Comparison of ENCODE assay signal across 7 mouse cellular contexts in genomic region chrX:140520146-140521102, GRCm38 (mm10).
DNase-seq lines count a peak whose midpoint lies in the region; ATAC-seq and TF ChIP-seq lines count a peak whose summit lies in the region.

No protein-coding gene starts in this region.

- TF ChIP-seq CTCF in kidney, adult 2 months (conservative IDR thresholded peaks at IDR 0.05; ENCODE audit: insufficient read depth, insufficient read length, low read depth, low read length): no peak
- TF ChIP-seq CTCF in spleen, adult 2 months (IDR thresholded peaks at IDR 0.05; ENCODE audit: extremely low read depth, insufficient read depth, insufficient read length, insufficient replicate concordance): no peak

- no peak overlapping the region for H3K4me3 ChIP-seq in embryonic facial prominence, embryonic 12.5 days
- H3K4me3 ChIP-seq in kidney, adult 2 months (ENCODE audit: insufficient read depth, low read depth, low read length): peak overlapping the region; percentile 8; the same call in 1 of the 2 replicates
- H3K4me3 ChIP-seq in limb, embryonic 14.5 days (replicated peaks; ENCODE audit: low read length): peak overlapping the region; percentile 11; the same call in 1 of the 2 replicates
- peak overlapping the region; percentile 21 for H3K4me3 ChIP-seq in midbrain, embryonic 16.5 days (ENCODE audit: low read depth, low read length)
- H3K4me3 ChIP-seq in spleen, adult 2 months (ENCODE audit: extremely low read depth, insufficient read depth, insufficient read length): peak overlapping the region; percentile 40

- no peaks in the 10 kb centered on the region for H3K4me1 ChIP-seq in embryonic facial prominence, embryonic 12.5 days
- peaks cover 16% of the 10 kb centered on the region; the same call in 1 of the 2 replicates for H3K4me1 ChIP-seq in kidney, adult 2 months (ENCODE audit: control insufficient read depth, insufficient read depth, low read length)
- H3K4me1 ChIP-seq in limb, embryonic 14.5 days (ENCODE audit: control insufficient read depth, insufficient read depth, low read length): no peaks in the 10 kb centered on the region
- H3K4me1 ChIP-seq in midbrain, embryonic 16.5 days (ENCODE audit: control insufficient read depth, insufficient read depth, low read length): no peaks in the 10 kb centered on the region
- peaks cover 10% of the 10 kb centered on the region; the same call in 1 of the 2 replicates for H3K4me1 ChIP-seq in spleen, adult 2 months (ENCODE audit: control insufficient read depth, insufficient read depth, insufficient read length)

- TF ChIP-seq POLR2A in kidney, adult 2 months (IDR thresholded peaks at IDR 0.05; ENCODE audit: low read depth, low read length): peak; percentile 42
- TF ChIP-seq POLR2A in limb, embryonic 14.5 days (IDR thresholded peaks at IDR 0.05; ENCODE audit: borderline replicate concordance, extremely low read depth, insufficient read depth, insufficient read length): no peak
- no peak; the same call in 1 of the 2 replicates for TF ChIP-seq POLR2A in spleen, adult 2 months (IDR thresholded peaks at IDR 0.05; ENCODE audit: low read depth, low read length)

- H3K9me3 ChIP-seq in embryonic facial prominence, embryonic 12.5 days: no peaks in the 10 kb centered on the region
- no peaks in the 10 kb centered on the region for H3K9me3 ChIP-seq in limb, embryonic 14.5 days (ENCODE audit: control insufficient read depth, low read length)
- H3K9me3 ChIP-seq in midbrain, embryonic 16.5 days (replicated peaks; ENCODE audit: control insufficient read depth, low read length, poor library complexity, severe bottlenecking): no peaks in the 10 kb centered on the region

- 19% methylated on average over 25 of the region's 25 CpGs for WGBS in embryonic facial prominence, embryonic 12.5 days
- WGBS in kidney, adult 2 months: 2% methylated on average over 25 of the region's 25 CpGs
- WGBS in limb, embryonic 14.5 days: 22% methylated on average over 22 of the region's 25 CpGs
- 20% methylated on average over 25 of the region's 25 CpGs for WGBS in midbrain, embryonic 16.5 days
- 25% methylated on average over 25 of the region's 25 CpGs for WGBS in spleen, adult 2 months

- H3K36me3 ChIP-seq in embryonic facial prominence, embryonic 12.5 days: no peaks in the 10 kb centered on the region
- no peaks in the 10 kb centered on the region for H3K36me3 ChIP-seq in kidney, adult 2 months (ENCODE audit: control insufficient read depth, insufficient read depth, low read length)
- H3K36me3 ChIP-seq in limb, embryonic 14.5 days (ENCODE audit: control insufficient read depth, insufficient read depth, low read length): no peaks in the 10 kb centered on the region
- no peaks in the 10 kb centered on the region for H3K36me3 ChIP-seq in midbrain, embryonic 16.5 days (ENCODE audit: control insufficient read depth, insufficient read depth, low read length)
- H3K36me3 ChIP-seq in spleen, adult 2 months (ENCODE audit: control insufficient read depth, insufficient read depth, low read length): no peaks in the 10 kb centered on the region

- DNase-seq in adrenal gland, postnatal 25 days: peak; percentile 84
- DNase-seq in heart, adult 18-20 months: peak; percentile 95 to 97
- DNase-seq in kidney, adult 2 months: peak; percentile 98
- peak; percentile 76 for DNase-seq in limb, embryonic 14.5 days (ENCODE audit: low spot score)
- peak; percentile 59 to 86 for DNase-seq in spleen, adult 2 months (ENCODE audit: low read depth in 1 of 2, low spot score in 2 of 2)

- no peak overlapping the region for H3K9ac ChIP-seq in embryonic facial prominence, embryonic 12.5 days
- no peak overlapping the region for H3K9ac ChIP-seq in limb, embryonic 14.5 days (ENCODE audit: low read depth, low read length, severe bottlenecking)
- H3K9ac ChIP-seq in midbrain, embryonic 16.5 days (ENCODE audit: low read depth, low read length): no peak overlapping the region

- ATAC-seq in embryonic facial prominence, embryonic 12.5 days (ENCODE audit: insufficient number of reproducible peaks, insufficient read depth, low FRiP score, low TSS enrichment): peak; percentile 92
- ATAC-seq in limb, embryonic 14.5 days (ENCODE audit: low FRiP score, low read depth): peak; percentile 90
- ATAC-seq in midbrain, embryonic 16.5 days: peak; percentile 77

- H3K27ac ChIP-seq in embryonic facial prominence, embryonic 12.5 days: peak overlapping the region; percentile 57; the same call in 1 of the 2 replicates
- H3K27ac ChIP-seq in kidney, adult 2 months (ENCODE audit: insufficient read depth, low read depth, low read length): peak overlapping the region; percentile 94
- H3K27ac ChIP-seq in limb, embryonic 14.5 days (replicated peaks; ENCODE audit: low read depth, low read length): peak overlapping the region; percentile 19; the same call in 1 of the 2 replicates
- H3K27ac ChIP-seq in midbrain, embryonic 16.5 days (ENCODE audit: low read length): no peak overlapping the region
- peak overlapping the region; percentile 94 for H3K27ac ChIP-seq in spleen, adult 2 months (ENCODE audit: insufficient read depth, low read length)

- H3K27me3 ChIP-seq in embryonic facial prominence, embryonic 12.5 days: peaks cover 23% of the 10 kb centered on the region; the same call in 1 of the 2 replicates
- H3K27me3 ChIP-seq in kidney, adult 2 months (replicated peaks; ENCODE audit: control insufficient read depth, insufficient read depth, low read length): no peaks in the 10 kb centered on the region
- H3K27me3 ChIP-seq in limb, embryonic 14.5 days (ENCODE audit: control insufficient read depth, insufficient read depth, low read length): no peaks in the 10 kb centered on the region
- peaks cover 8% of the 10 kb centered on the region for H3K27me3 ChIP-seq in midbrain, embryonic 16.5 days (ENCODE audit: control insufficient read depth, insufficient read depth, low read depth, low read length)
- no peaks in the 10 kb centered on the region for H3K27me3 ChIP-seq in spleen, adult 2 months (ENCODE audit: control insufficient read depth, insufficient read depth, low read length)

- peak overlapping the region; percentile 39 for H3K4me2 ChIP-seq in embryonic facial prominence, embryonic 12.5 days (replicated peaks)
- H3K4me2 ChIP-seq in limb, embryonic 14.5 days (replicated peaks; ENCODE audit: low read depth, low read length, severe bottlenecking): peak overlapping the region; percentile 47
- peak overlapping the region; percentile 48 for H3K4me2 ChIP-seq in midbrain, embryonic 16.5 days (ENCODE audit: low read length)
